Mouse (Mus musculus) intestine, embryonic 16.5 days (tissue): ENCODE data around the gene Grk6. TPM values are rescaled to one million over a fixed set of nuclear protein-coding genes. Genes with fewer than 3 reads are reported as not detected.

Experiments used
- ATAC-seq: fragments of 200-750 bp; cut with Nextera tagmentation; 2 replicates; pipeline ENCODE4 v1.8.0; 2017; ENCODE audit warnings: moderate TSS enrichment, moderate library complexity
- H3K27ac ChIP-seq: fragments of 300-500 bp; sonication (generic); 2 replicates; pipeline ENCODE4 v1.5.1; 2014; ENCODE audit warnings: mild to moderate bottlenecking, low read length
- H3K27me3 ChIP-seq: fragments of 300-500 bp; sonication (generic); replicated peaks from 2 replicates; pipeline ENCODE4 v1.6.1; 2014; ENCODE audit warnings: low read length, control low read depth, mixed read lengths; ENCODE audit not compliant: control insufficient read depth, insufficient read depth
- H3K36me3 ChIP-seq: fragments of 300-500 bp; sonication (generic); 2 replicates; pipeline ENCODE4 v1.6.1; 2014; ENCODE audit warnings: low read length, control low read depth; ENCODE audit not compliant: control insufficient read depth, insufficient read depth
- H3K4me1 ChIP-seq: fragments of 300-500 bp; sonication (generic); 2 replicates; pipeline ENCODE4 v1.6.1; 2014; ENCODE audit warnings: low read length, control low read depth, mixed read lengths; ENCODE audit not compliant: control insufficient read depth, insufficient read depth
- H3K4me2 ChIP-seq: fragments of 300-500 bp; sonication (generic); 2 replicates; pipeline ENCODE4 v1.6.1; 2014; ENCODE audit warnings: low read depth, low read length, control low read depth
- H3K4me3 ChIP-seq: fragments of 300-500 bp; sonication (generic); 2 replicates; pipeline ENCODE4 v1.5.1; 2014; ENCODE audit warnings: mild to moderate bottlenecking, low read length
- H3K9ac ChIP-seq: fragments of 300-500 bp; sonication (generic); 2 replicates; pipeline ENCODE4 v1.6.1; 2014; ENCODE audit warnings: low read depth, low read length
- H3K9me3 ChIP-seq: fragments of 300-500 bp; sonication (generic); 2 replicates; pipeline ENCODE4 v1.6.1; 2016; ENCODE audit warnings: low read length, control low read depth; ENCODE audit not compliant: control insufficient read depth
- WGBS: fragments of 180-500 bp; shearing (Covaris S2); extraction: QIAGEN DNeasy Blood & Tissue Kit; methylation state at CpG from one replicate; pipeline ENCODE4 v1.1.7; 2014; 5-methylcytosine and 5-hydroxymethylcytosine counted together
- polyA plus RNA-seq: library from polyadenylated mRNA; unstranded; fragments of >200 nt; fragmentation: Nextera tagmentation; extraction: Ambion mirVana; gene quantifications from 2 replicates; pipeline ENCODE4 v1.2.1, GENCODE M21; 2015

Gene Grk6
- polyA plus RNA-seq, 1 experiment from 2014 or later: 13.6 TPM

GRCm38 (mm10) chr13:55477492-55477891 is 32.6 kb downstream of the Grk6 start:
- H3K9me3 ChIP-seq: no peaks in the 10 kb centered on the region
- H3K4me3 ChIP-seq: no peak overlapping the region
- no peak overlapping the region for H3K9ac ChIP-seq
- H3K4me1 ChIP-seq: peaks cover 10% of the 10 kb centered on the region
- H3K27me3 ChIP-seq: no peaks in the 10 kb centered on the region
- no peak overlapping the region for H3K27ac ChIP-seq
- WGBS: 77% methylated on average over 16 of the region's 16 CpGs
- H3K36me3 ChIP-seq: peaks cover 6% of the 10 kb centered on the region; the same call in 1 of the 2 replicates
- H3K4me2 ChIP-seq: no peak overlapping the region
- no peak for ATAC-seq

- H3K27me3 ChIP-seq: no peaks in the 10 kb centered on the region
- H3K4me1 ChIP-seq: peaks cover 14% of the 10 kb centered on the region
- ATAC-seq: no peak
- WGBS: 54% methylated on average over 5 of the region's 5 CpGs
- no peak overlapping the region for H3K27ac ChIP-seq
- no peaks in the 10 kb centered on the region for H3K9me3 ChIP-seq
- H3K4me2 ChIP-seq: no peak overlapping the region
- H3K36me3 ChIP-seq: peaks cover 6% of the 10 kb centered on the region; the same call in 1 of the 2 replicates
- H3K9ac ChIP-seq: no peak overlapping the region
- H3K4me3 ChIP-seq: no peak overlapping the region
These were observed 33.2 kb downstream of the Grk6 start for GRCm38 (mm10) chr13:55478036-55478435.

- H3K4me1 ChIP-seq: peaks cover 19% of the 10 kb centered on the region
- H3K9ac ChIP-seq: no peak overlapping the region
- no peak for ATAC-seq
- no peaks in the 10 kb centered on the region for H3K27me3 ChIP-seq
- WGBS: 74% methylated on average over 7 of the region's 7 CpGs
- H3K4me2 ChIP-seq: no peak overlapping the region
- no peaks in the 10 kb centered on the region for H3K9me3 ChIP-seq
- peaks cover 6% of the 10 kb centered on the region; the same call in 1 of the 2 replicates for H3K36me3 ChIP-seq
- H3K27ac ChIP-seq: no peak overlapping the region
- no peak overlapping the region for H3K4me3 ChIP-seq
These were observed 34.1 kb downstream of the Grk6 start for GRCm38 (mm10) chr13:55479008-55479407.

- Histone ChIP-seq H3K9ac (no peak overlapping the region), H3K4me1 (peaks cover 24% of the 10 kb centered on the region), H3K27me3 (no peaks in the 10 kb centered on the region), H3K9me3 (no peaks in the 10 kb centered on the region), H3K36me3 (peaks cover 5% of the 10 kb centered on the region; the same call in 1 of the 2 replicates), H3K27ac (no peak overlapping the region), H3K4me2 (no peak overlapping the region), H3K4me3 (no peak overlapping the region)
- no peak for ATAC-seq
These were observed 35.1 kb downstream of the Grk6 start for GRCm38 (mm10) chr13:55479929-55480328.

- WGBS: 53% methylated on average over 7 of the region's 7 CpGs
- Histone ChIP-seq H3K27me3 (no peaks in the 10 kb centered on the region), H3K36me3 (peaks cover 3% of the 10 kb centered on the region; the same call in 1 of the 2 replicates), H3K27ac (peak overlapping the region; percentile 79), H3K4me3 (no peak overlapping the region), H3K9ac (0 out of 2 replicates have a peak overlapping the region, but pooled peaks have one; percentile 11), H3K4me1 (peaks cover 41% of the 10 kb centered on the region), H3K9me3 (no peaks in the 10 kb centered on the region), H3K4me2 (no peak overlapping the region)
- peak; percentile 34 for ATAC-seq
These were observed 37.7 kb downstream of the Grk6 start for GRCm38 (mm10) chr13:55482542-55482941.

GRCm38 (mm10) chr13:55483071-55483470 is 38.2 kb downstream of the Grk6 start:
- Histone ChIP-seq H3K36me3 (peaks cover 3% of the 10 kb centered on the region; the same call in 1 of the 2 replicates), H3K4me2 (no peak overlapping the region), H3K9me3 (no peaks in the 10 kb centered on the region), H3K27ac (peak overlapping the region; percentile 61), H3K4me3 (no peak overlapping the region), H3K27me3 (no peaks in the 10 kb centered on the region), H3K4me1 (peaks cover 41% of the 10 kb centered on the region), H3K9ac (peak overlapping the region; percentile 11)
- no peak for ATAC-seq
- WGBS: 44% methylated on average over 9 of the region's 9 CpGs

GRCm38 (mm10) chr13:55483593-55483992 is 38.7 kb downstream of the Grk6 start:
- ATAC-seq: no peak
- no peak overlapping the region for H3K4me2 ChIP-seq

GRCm38 (mm10) chr13:55484520-55485088 is 39.7 kb downstream of the Grk6 start:
- no peaks in the 10 kb centered on the region for H3K27me3 ChIP-seq
- H3K4me3 ChIP-seq: no peak overlapping the region
- no peaks in the 10 kb centered on the region for H3K9me3 ChIP-seq
- H3K27ac ChIP-seq: no peak overlapping the region
- peaks cover 1% of the 10 kb centered on the region; the same call in 1 of the 2 replicates for H3K36me3 ChIP-seq
- peaks cover 41% of the 10 kb centered on the region for H3K4me1 ChIP-seq
- no peak overlapping the region for H3K4me2 ChIP-seq
- 39% methylated on average over 7 of the region's 7 CpGs for WGBS
- H3K9ac ChIP-seq: no peak overlapping the region
- ATAC-seq: no peak

More at GRCm38 (mm10) chr13:55483593-55483992, 38.7 kb downstream of the Grk6 start:
- Histone ChIP-seq H3K9me3 (no peaks in the 10 kb centered on the region), H3K27ac (peak overlapping the region; percentile 61), H3K9ac (peak overlapping the region; percentile 11; the same call in 1 of the 2 replicates), H3K27me3 (no peaks in the 10 kb centered on the region), H3K36me3 (peaks cover 3% of the 10 kb centered on the region; the same call in 1 of the 2 replicates), H3K4me3 (no peak overlapping the region), H3K4me1 (peaks cover 41% of the 10 kb centered on the region)
- WGBS: 52% methylated on average over 15 of the region's 15 CpGs

- no peaks in the 10 kb centered on the region for H3K36me3 ChIP-seq
- H3K9me3 ChIP-seq: no peaks in the 10 kb centered on the region
- peak overlapping the region; percentile 92 for H3K9ac ChIP-seq
- no peak overlapping the region for H3K27ac ChIP-seq
- WGBS: 44% methylated on average over 14 of the region's 14 CpGs
- ATAC-seq: no peak
- peaks cover 41% of the 10 kb centered on the region for H3K4me1 ChIP-seq
- no peaks in the 10 kb centered on the region for H3K27me3 ChIP-seq
- peak overlapping the region; percentile 84 for H3K4me3 ChIP-seq
- H3K4me2 ChIP-seq: peak overlapping the region; percentile 96
These were observed 41.3 kb downstream of the Grk6 start for GRCm38 (mm10) chr13:55486029-55486794.
